Comparison of ENCODE assay signal across 8 mouse cellular contexts in genomic region chr7:105633127-105633800, GRCm38 (mm10). TPM values are rescaled to one million over a fixed set of nuclear protein-coding genes. Genes with fewer than 3 reads are reported as not detected.
DNase-seq lines count a peak whose midpoint lies in the region; ATAC-seq and TF ChIP-seq lines count a peak whose summit lies in the region.

Gene Trim3, minus strand, starts transcription at chr7:105633571.

- H3K9ac ChIP-seq in hindbrain, embryonic 16.5 days (ENCODE audit: low read depth, low read length), result peak within 1 kb of the TSS; percentile 90

- WGBS in hindbrain, embryonic 16.5 days, result 0% methylated on average over 24 of the region's 71 CpGs

- H3K4me3 ChIP-seq in gastrocnemius, adult 2 months, result peak within 1 kb of the TSS; percentile 97
- H3K4me3 ChIP-seq in hindbrain, embryonic 16.5 days (ENCODE audit: low read length), result peak within 1 kb of the TSS; percentile 81

- H3K4me2 ChIP-seq in hindbrain, embryonic 16.5 days (ENCODE audit: low read length), result peak within 1 kb of the TSS; percentile 79

- no peak for TF ChIP-seq CTCF in gastrocnemius, adult 2 months (IDR thresholded peaks at IDR 0.05)

- peak within 1 kb of the TSS; percentile 93 for H3K27ac ChIP-seq in gastrocnemius, adult 2 months
- H3K27ac ChIP-seq in hindbrain, embryonic 16.5 days (ENCODE audit: low read depth, low read length), result peak within 1 kb of the TSS; percentile 94

- H3K27me3 ChIP-seq in hindbrain, embryonic 16.5 days (replicated peaks; ENCODE audit: control insufficient read depth, insufficient read depth, low read length), result no peaks in the 10 kb centered on the region

- ATAC-seq in activated CD4-positive, CD25-positive, alpha-beta regulatory T cell, adult 4 months, result peak; percentile 81
- ATAC-seq in common myeloid progenitor, adult 5-6 weeks (replicated peaks; ENCODE audit: low read depth, poor library complexity, severe bottlenecking), result peak; percentile 72
- ATAC-seq in hindbrain, embryonic 16.5 days, result peak; percentile 92

- peak; percentile 97 for DNase-seq in gastrocnemius, adult 2 months
- DNase-seq in left cerebral cortex, adult 18-20 months (ENCODE audit: low spot score in 2 of 2), result peak; percentile 87 to 93
- DNase-seq in lung, postnatal 4 days, result peak; percentile 94
- peak; percentile 78 for DNase-seq in retina, postnatal 7 days (ENCODE audit: low read depth, low spot score)
- DNase-seq in urinary bladder, adult 18-20 months (ENCODE audit: low spot score in 2 of 2), result peak; percentile 87 to 90

- H3K9me3 ChIP-seq in hindbrain, embryonic 16.5 days (ENCODE audit: control insufficient read depth, low read length), result no peaks in the 10 kb centered on the region

- intact Hi-C loops in gastrocnemius, adult 2 months (cut with DNase I), result loop anchor here (2.0 kb wide), 1 partner anchor 78 kb away; the partner anchor contains the start of gene Smpd1

- peaks cover 33% of the 10 kb centered on the region for H3K4me1 ChIP-seq in hindbrain, embryonic 16.5 days (ENCODE audit: control insufficient read depth, insufficient read depth, low read depth, low read length)

- H3K36me3 ChIP-seq in hindbrain, embryonic 16.5 days (ENCODE audit: control insufficient read depth, insufficient read depth, low read length), result 0 out of 2 replicates have a peak, but pooled peaks cover 7% of the 10 kb centered on the region

RNA-seq across cellular contexts. Expression of gene Trim3, which starts in this region (rescaled TPM):
- 1 to 10 TPM; 1.9 to 2.5 TPM for polyA plus RNA-seq in activated CD4-positive, CD25-positive, alpha-beta regulatory T cell, adult 4 months (2017; shearing (Covaris generic))
- 5.4 and 6.4 TPM in 2 replicates for total RNA-seq in common myeloid progenitor, adult 5-6 weeks (2017)
- 10 to 100 TPM; 14.7 to 16.4 TPM for total RNA-seq in gastrocnemius, adult 2 months (2021)
- polyA plus RNA-seq in hindbrain, embryonic 16.5 days (2015; fragmentation: Nextera tagmentation; extraction: Ambion mirVana), result 108 and 119 TPM in 2 replicates
- total RNA-seq in left cerebral cortex, adult 18-20 months (2021), result 100 to 1,000 TPM; 150 to 157 TPM

Comparison
In these comparisons a context has a peak if more than half of its experiments do, and no peak if none do; other contexts are left out.
1. Peak in every context shown above with its lines: DNase-seq, ATAC-seq, H3K4me3 ChIP-seq and H3K27ac ChIP-seq.
2. RNA of gene Trim3 (total RNA-seq): 150 to 157 TPM in left cerebral cortex, adult 18-20 months; 14.7 to 16.4 TPM in gastrocnemius, adult 2 months and 5.4 to 6.4 TPM in common myeloid progenitor, adult 5-6 weeks; every median in the first group is over 4 times any median in the second.
3. RNA of gene Trim3 (polyA plus RNA-seq): 108 to 119 TPM in hindbrain, embryonic 16.5 days; 1.9 to 2.5 TPM in activated CD4-positive, CD25-positive, alpha-beta regulatory T cell, adult 4 months; every median in the first group is over 10 times any median in the second.